9 mouse cellular contexts compared by ENCODE assay signal in the genomic region with DNA sequence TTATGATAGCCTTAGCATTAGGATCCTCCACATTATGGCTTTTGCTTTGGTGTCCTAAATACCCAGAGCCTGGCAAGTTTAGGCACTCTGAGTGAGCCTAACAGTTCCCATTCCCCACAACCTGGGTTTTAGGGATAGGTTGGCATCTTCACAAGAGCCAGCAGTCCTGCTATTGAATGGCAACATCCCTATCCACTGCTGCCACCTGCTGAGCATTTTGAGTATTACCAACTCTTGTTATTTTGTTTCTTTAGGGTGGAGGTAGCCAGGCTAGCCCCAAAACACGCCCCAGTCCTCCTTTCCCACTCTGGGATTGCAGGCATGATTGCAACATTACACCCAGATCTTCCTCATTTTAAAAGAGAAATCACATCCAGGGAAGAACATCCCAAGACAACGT. TPM values are rescaled to one million over a fixed set of nuclear protein-coding genes. Genes with fewer than 3 reads are reported as not detected.
DNase-seq lines count a peak whose midpoint lies in the region; ATAC-seq and TF ChIP-seq lines count a peak whose summit lies in the region.
"Not testable (repeated sequence)": the region's sequence is repeated elsewhere in the genome, so short reads cannot be mapped to it uniquely, and the experiment has no call there.
"Had no signal": no experiment of that assay in that cellular context is flagged by ENCODE, and none has a peak within 500 bp of the region (broad histone marks: within the 10 kb centered on the region; RNA-seq: fewer than 3 reads in every experiment).

No protein-coding gene starts in this region.

- H3K4me1 ChIP-seq in embryonic facial prominence, embryonic 11.5 days (ENCODE audit: control insufficient read depth, insufficient read depth, low read length); heart, adult 2 months (ENCODE audit: control insufficient read depth, insufficient read depth, low read length): not testable (repeated sequence)

- H3K9me3 ChIP-seq in embryonic facial prominence, embryonic 11.5 days (replicated peaks; ENCODE audit: control insufficient read depth, low read length), result not testable (repeated sequence)

- not testable (repeated sequence) for TF ChIP-seq POLR2A in heart, adult 2 months (IDR thresholded peaks at IDR 0.05; ENCODE audit: insufficient read depth, low read depth, low read length)

- H3K79me2 ChIP-seq in heart, adult 2 months (replicated peaks; ENCODE audit: control insufficient read depth, insufficient read depth, low read length), result not testable (repeated sequence)

- 22% methylated on average over 2 of the region's 2 CpGs for WGBS in embryonic facial prominence, embryonic 11.5 days
- WGBS in heart, adult 2 months, result 40% methylated on average over 2 of the region's 2 CpGs

- TF ChIP-seq EP300 in heart, adult 2 months (IDR thresholded peaks at IDR 0.05; ENCODE audit: insufficient read depth, low read depth, low read length), result not testable (repeated sequence)

- H3K9ac ChIP-seq in embryonic facial prominence, embryonic 11.5 days (replicated peaks; ENCODE audit: low read length); heart, adult 2 months (ENCODE audit: low read depth, low read length): not testable (repeated sequence)

- not testable (repeated sequence) for H3K4me3 ChIP-seq in embryonic facial prominence, embryonic 11.5 days (ENCODE audit: low read depth, low read length); heart, adult 2 months

- H3K27ac ChIP-seq in embryonic facial prominence, embryonic 11.5 days (replicated peaks; ENCODE audit: low read depth, low read length); heart, adult 2 months: not testable (repeated sequence)

- 0 out of 2 replicates have a peak, but pooled peaks have one; percentile 34 for ATAC-seq in embryonic facial prominence, embryonic 11.5 days (replicated peaks; ENCODE audit: insufficient number of reproducible peaks, low FRiP score, low TSS enrichment, low read depth)
- ATAC-seq in megakaryocyte progenitor cell, adult 5-6 weeks (replicated peaks; ENCODE audit: poor library complexity), result peak; percentile 82

- TF ChIP-seq CTCF in heart, adult 2 months (IDR thresholded peaks at IDR 0.05), result peak; percentile 44

- H3K36me3 ChIP-seq in embryonic facial prominence, embryonic 11.5 days (replicated peaks; ENCODE audit: control insufficient read depth, insufficient read depth, low read depth, low read length); heart, adult 2 months (ENCODE audit: control insufficient read depth, insufficient read depth, low read length): not testable (repeated sequence)

- H3K27me3 ChIP-seq in embryonic facial prominence, embryonic 11.5 days (ENCODE audit: control insufficient read depth, insufficient read depth, low read length); heart, adult 2 months (ENCODE audit: control insufficient read depth, insufficient read depth, low read length): not testable (repeated sequence)

- not testable (repeated sequence) for H3K4me2 ChIP-seq in embryonic facial prominence, embryonic 11.5 days (ENCODE audit: low read depth, low read length)

- DNase-seq in adrenal gland, postnatal 10 days, result peak; percentile 26
- DNase-seq in embryonic facial prominence, embryonic 11.5 days (ENCODE audit: low spot score), result peak; percentile 40
- not testable (repeated sequence) for DNase-seq in heart, adult 2 months
- peak; percentile 28 for DNase-seq in kidney, adult 9 months
- DNase-seq in left cerebral cortex, postnatal 14 days (ENCODE audit: low spot score in 2 of 2), result peak; percentile 20 to 48
- DNase-seq in right cerebral cortex, adult 2 months (ENCODE audit: low spot score in 2 of 2), result peak; percentile 40 to 47

- intact Hi-C loops in heart, adult 2 months (cut with DNase I); left cerebral cortex, postnatal 14 days (cut with DNase I): not testable (repeated sequence)

RNA-seq across cellular contexts. Expression of a gene that starts 14.8 kb away (rescaled TPM):
- total RNA-seq in adrenal gland, postnatal 10 days (2021), result 1 to 10 TPM in 1 of 2 experiments, under 1 TPM in 1; 0.81 to 3.0 TPM
- not detected in 2 replicates for polyA plus RNA-seq in embryonic facial prominence, embryonic 11.5 days (2014; fragmentation: Nextera tagmentation; extraction: Ambion mirVana)
- total RNA-seq in heart, adult 2 months (2021), result not detected
- polyA plus RNA-seq in heart, adult 2 months (2012; rRNA removed), result not detected in 2 replicates
- total RNA-seq in left cerebral cortex, postnatal 14 days (2021), result not detected
- 13.2 and 15.2 TPM in 2 replicates for total RNA-seq in megakaryocyte progenitor cell, adult 5-6 weeks (2015)
- 10.0 and 21.5 TPM in 2 replicates for total RNA-seq in megakaryocyte progenitor cell, adult 5-6 weeks (2017)
- total RNA-seq: gastrocnemius, postnatal 36 days had no signal
- polyA plus RNA-seq: lung, embryonic 16.5 days had no signal
